Mouse (Mus musculus) midbrain, embryonic 13.5 days (tissue): Measurements from ENCODE around the gene Pard3. TPM values are rescaled to one million over a fixed set of nuclear protein-coding genes. Genes with fewer than 3 reads are reported as not detected.

Experiments used
- ATAC-seq: fragments of 200-750 bp; cut with Nextera tagmentation; 2 replicates; pipeline ENCODE4 v1.8.0; 2017; ENCODE audit warnings: mild to moderate bottlenecking, moderate TSS enrichment, moderate library complexity
- H3K27ac ChIP-seq: fragments of 300-500 bp; sonication (generic); 2 replicates; pipeline ENCODE4 v1.5.1; 2015; ENCODE audit warnings: inconsistent platforms, mild to moderate bottlenecking, moderate library complexity
- H3K27me3 ChIP-seq: fragments of 300-500 bp; sonication (generic); 2 replicates; pipeline ENCODE4 v1.6.1; 2015; ENCODE audit warnings: mild to moderate bottlenecking, inconsistent platforms
- H3K36me3 ChIP-seq: fragments of 300-500 bp; sonication (generic); 2 replicates; pipeline ENCODE4 v1.6.1; 2015; ENCODE audit warnings: mild to moderate bottlenecking, inconsistent platforms
- H3K4me1 ChIP-seq: fragments of 300-500 bp; sonication (generic); replicated peaks from 2 replicates; pipeline ENCODE4 v1.6.1; 2015; ENCODE audit warnings: inconsistent platforms
- H3K4me2 ChIP-seq: fragments of 300-500 bp; sonication (generic); replicated peaks from 2 replicates; pipeline ENCODE4 v1.6.1; 2015; ENCODE audit warnings: moderate library complexity, mild to moderate bottlenecking, inconsistent platforms
- H3K4me3 ChIP-seq: fragments of 300-500 bp; sonication (generic); replicated peaks from 2 replicates; pipeline ENCODE4 v1.5.1; 2015; ENCODE audit warnings: mild to moderate bottlenecking, inconsistent platforms
- H3K9ac ChIP-seq: fragments of 300-500 bp; sonication (generic); replicated peaks from 2 replicates; pipeline ENCODE4 v1.6.1; 2015; ENCODE audit warnings: mild to moderate bottlenecking, inconsistent platforms
- H3K9me3 ChIP-seq: fragments of 300-500 bp; sonication (generic); 2 replicates; pipeline ENCODE4 v1.6.1; 2016; ENCODE audit warnings: mild to moderate bottlenecking, inconsistent platforms
- WGBS: fragments of 180-500 bp; shearing (Covaris S2); methylation state at CpG from one replicate; pipeline ENCODE4 v1.1.7; 2015; 5-methylcytosine and 5-hydroxymethylcytosine counted together
- polyA plus RNA-seq: library from polyadenylated mRNA; unstranded; fragments of >200 nt; fragmentation: Nextera tagmentation; extraction: Ambion mirVana; gene quantifications from 2 replicates; pipeline ENCODE4 v1.2.1, GENCODE M21; 2015

The Pard3 gene
- polyA plus RNA-seq, 1 experiment from 2014 or later = 22.8 TPM

- Histone ChIP-seq H3K4me1 (peaks cover 12% of the 10 kb centered on the region; the same call in 1 of the 2 replicates), H3K4me2 (no peak overlapping the region), H3K27me3 (no peaks in the 10 kb centered on the region), H3K4me3 (no peak overlapping the region), H3K27ac (no peak overlapping the region), H3K36me3 (0 out of 2 replicates have a peak, but pooled peaks cover 5% of the 10 kb centered on the region), H3K9me3 (no peaks in the 10 kb centered on the region), H3K9ac (no peak overlapping the region)
- no peak for ATAC-seq
- WGBS = 88% methylated on average over 12 of the region's 12 CpGs
Observed at GRCm38 (mm10) chr8:127592648-127593574, 529.2 kb downstream of the Pard3 start.

GRCm38 (mm10) chr8:127600641-127601040 is 536.9 kb downstream of the Pard3 start:
- H3K4me3 ChIP-seq = no peak overlapping the region
- H3K36me3 ChIP-seq = peaks cover 4% of the 10 kb centered on the region; the same call in 1 of the 2 replicates
- H3K4me2 ChIP-seq = no peak overlapping the region
- WGBS = 97% methylated on average over 2 of the region's 2 CpGs
- no peak for ATAC-seq
- no peak overlapping the region for H3K27ac ChIP-seq
- H3K27me3 ChIP-seq = no peaks in the 10 kb centered on the region
- H3K9me3 ChIP-seq = no peaks in the 10 kb centered on the region
- H3K9ac ChIP-seq = no peak overlapping the region
- no peaks in the 10 kb centered on the region for H3K4me1 ChIP-seq

DNA sequence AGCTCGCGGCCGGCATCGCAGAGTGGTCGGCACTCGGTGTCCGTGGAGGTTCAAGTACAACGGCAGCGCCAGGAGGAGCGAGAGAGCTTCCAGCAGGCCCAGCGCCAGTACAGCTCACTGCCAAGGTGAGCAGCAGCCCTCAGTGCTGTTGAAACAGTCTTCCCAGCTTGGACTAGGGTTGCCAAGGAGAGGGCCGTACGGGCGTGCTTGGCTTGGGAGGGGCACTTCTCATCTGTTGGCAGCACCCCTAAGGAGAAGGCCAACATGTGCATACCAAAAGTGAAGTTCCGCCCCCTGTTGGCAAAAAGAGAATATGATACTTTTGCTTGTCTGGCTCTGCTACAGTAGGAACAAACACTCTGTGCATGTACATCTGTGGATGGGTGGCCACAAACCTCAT is 539.4 kb downstream of the Pard3 start:
- Histone ChIP-seq H3K27me3 (no peaks in the 10 kb centered on the region), H3K9ac (no peak overlapping the region), H3K4me3 (no peak overlapping the region), H3K4me1 (no peaks in the 10 kb centered on the region), H3K9me3 (no peaks in the 10 kb centered on the region), H3K36me3 (peaks cover 4% of the 10 kb centered on the region; the same call in 1 of the 2 replicates), H3K27ac (no peak overlapping the region), H3K4me2 (no peak overlapping the region)
- ATAC-seq = no peak
- WGBS = 97% methylated on average over 15 of the region's 15 CpGs

DNA sequence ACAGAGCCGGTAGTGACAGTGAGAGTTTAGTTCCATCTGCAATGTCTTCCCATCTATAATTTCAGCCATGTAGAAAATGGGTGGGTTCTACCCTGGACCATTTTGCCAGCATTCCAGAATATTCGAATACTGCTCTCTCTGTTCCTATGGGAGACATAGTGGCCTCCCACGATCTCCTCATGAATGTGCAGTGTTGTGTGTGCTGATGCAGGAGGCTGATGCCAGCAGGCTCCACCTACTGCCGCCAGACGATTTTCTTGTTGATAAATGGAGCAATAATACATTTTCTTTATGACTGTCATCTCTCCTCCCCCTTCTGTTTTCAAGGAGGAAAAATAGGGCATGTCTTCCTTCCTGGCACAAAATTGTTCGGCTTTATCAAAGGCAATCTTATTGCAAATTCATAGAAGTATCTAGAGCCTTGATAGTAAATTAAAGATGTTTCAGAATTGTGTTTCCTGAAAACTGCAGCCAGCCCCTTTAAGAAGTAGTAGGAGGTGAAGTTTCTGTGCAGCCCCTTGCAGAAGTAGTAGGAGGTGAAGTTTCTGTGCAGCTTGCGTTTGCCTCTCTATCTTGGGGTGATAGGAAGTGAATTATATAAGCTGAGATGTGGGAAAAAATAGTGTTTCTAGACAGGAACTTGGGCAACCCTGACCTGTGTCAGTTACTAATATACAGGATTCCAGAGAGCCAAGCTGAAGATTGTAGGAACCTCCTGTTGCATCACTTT is 545.0 kb downstream of the Pard3 start:
- no peaks in the 10 kb centered on the region for H3K9me3 ChIP-seq
- H3K36me3 ChIP-seq = 0 out of 2 replicates have a peak, but pooled peaks cover 5% of the 10 kb centered on the region
- H3K4me1 ChIP-seq = no peaks in the 10 kb centered on the region
- no peak overlapping the region for H3K4me3 ChIP-seq
- no peak overlapping the region for H3K4me2 ChIP-seq
- H3K27me3 ChIP-seq = no peaks in the 10 kb centered on the region
- ATAC-seq = no peak
- 80% methylated on average over 7 of the region's 7 CpGs for WGBS
- H3K9ac ChIP-seq = no peak overlapping the region
- no peak overlapping the region for H3K27ac ChIP-seq

- H3K36me3 ChIP-seq = 0 out of 2 replicates have a peak, but pooled peaks cover 5% of the 10 kb centered on the region
- H3K9ac ChIP-seq = no peak overlapping the region
- no peak overlapping the region for H3K27ac ChIP-seq
- no peak overlapping the region for H3K4me3 ChIP-seq
- no peaks in the 10 kb centered on the region for H3K9me3 ChIP-seq
- WGBS = 82% methylated on average over 10 of the region's 10 CpGs
- ATAC-seq = no peak
- H3K4me2 ChIP-seq = no peak overlapping the region
- H3K27me3 ChIP-seq = no peaks in the 10 kb centered on the region
- no peaks in the 10 kb centered on the region for H3K4me1 ChIP-seq
Observed at GRCm38 (mm10) chr8:127609316-127609715, 545.6 kb downstream of the Pard3 start.

GRCm38 (mm10) chr8:127614206-127614605 is 550.5 kb downstream of the Pard3 start:
- H3K9ac ChIP-seq = no peak overlapping the region
- WGBS = 86% methylated on average over 4 of the region's 4 CpGs
- peaks cover 5% of the 10 kb centered on the region; the same call in 1 of the 2 replicates for H3K36me3 ChIP-seq
- H3K4me3 ChIP-seq = no peak overlapping the region
- no peaks in the 10 kb centered on the region for H3K9me3 ChIP-seq
- no peaks in the 10 kb centered on the region for H3K4me1 ChIP-seq
- no peak for ATAC-seq
- H3K27ac ChIP-seq = no peak overlapping the region
- H3K4me2 ChIP-seq = no peak overlapping the region
- H3K27me3 ChIP-seq = no peaks in the 10 kb centered on the region

- 93% methylated on average over 2 of the region's 2 CpGs for WGBS
- no peak for ATAC-seq
- H3K4me3 ChIP-seq = no peak overlapping the region
Observed at GRCm38 (mm10) chr8:127616681-127617080, 553.0 kb downstream of the Pard3 start.

GRCm38 (mm10) chr8:127622137-127622536 is 558.4 kb downstream of the Pard3 start:
- no peak overlapping the region for H3K4me3 ChIP-seq
- H3K27me3 ChIP-seq = no peaks in the 10 kb centered on the region
- no peak for ATAC-seq
- no peak overlapping the region for H3K9ac ChIP-seq
- H3K9me3 ChIP-seq = no peaks in the 10 kb centered on the region
- H3K4me1 ChIP-seq = no peaks in the 10 kb centered on the region
- 91% methylated on average over 3 of the region's 3 CpGs for WGBS
- no peak overlapping the region for H3K4me2 ChIP-seq
- no peaks in the 10 kb centered on the region for H3K36me3 ChIP-seq
- no peak overlapping the region for H3K27ac ChIP-seq

More at GRCm38 (mm10) chr8:127616681-127617080, 553.0 kb downstream of the Pard3 start:
- H3K27ac ChIP-seq = no peak overlapping the region
- no peak overlapping the region for H3K4me2 ChIP-seq
- H3K4me1 ChIP-seq = no peaks in the 10 kb centered on the region
- H3K36me3 ChIP-seq = no peaks in the 10 kb centered on the region; the same call in 1 of the 2 replicates
- no peaks in the 10 kb centered on the region for H3K9me3 ChIP-seq
- H3K9ac ChIP-seq = no peak overlapping the region
- no peaks in the 10 kb centered on the region for H3K27me3 ChIP-seq

DNA sequence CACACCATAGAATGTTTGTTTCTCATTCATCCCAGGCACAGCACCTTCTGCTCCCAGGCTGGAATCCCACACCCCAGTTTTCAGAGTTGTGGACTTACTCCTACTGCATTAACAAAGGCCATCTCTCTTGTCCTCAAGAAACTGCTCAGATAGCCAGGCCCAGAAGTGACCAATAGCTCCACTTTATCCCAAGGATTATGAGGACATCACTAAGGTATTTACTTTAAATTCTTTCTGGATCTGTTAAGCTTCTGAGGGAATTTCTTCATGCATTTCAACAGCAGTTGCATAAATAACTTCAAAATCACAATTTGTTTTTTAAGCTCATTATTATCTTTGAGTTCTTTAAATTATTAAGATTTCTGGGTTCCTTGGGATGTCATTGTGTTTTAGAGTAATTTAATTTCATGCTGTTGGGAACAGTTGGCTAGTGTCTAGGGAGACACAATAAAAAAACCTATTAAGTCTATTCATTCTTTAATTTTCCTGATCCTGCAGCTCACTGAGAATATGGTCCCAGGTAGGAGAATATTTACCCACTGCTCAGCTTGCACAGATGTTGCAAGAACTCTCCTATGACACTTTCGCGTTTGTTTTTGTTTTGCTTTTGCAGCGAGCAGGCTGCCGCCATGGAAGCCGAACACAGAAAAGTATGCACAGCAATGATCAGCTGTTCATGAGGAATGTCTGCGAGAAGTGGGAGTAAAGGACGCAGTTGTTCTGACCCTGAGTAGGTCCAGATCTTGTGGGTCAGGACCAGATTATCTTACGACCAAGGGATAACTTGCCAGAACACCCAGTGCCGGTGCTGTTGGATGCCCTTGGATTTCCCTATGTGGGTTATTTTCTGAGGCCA is 574.8 kb downstream of the Pard3 start:
- Histone ChIP-seq H3K27ac (no peak overlapping the region), H3K36me3 (no peaks in the 10 kb centered on the region), H3K27me3 (no peaks in the 10 kb centered on the region), H3K4me2 (no peak overlapping the region), H3K4me3 (no peak overlapping the region), H3K9ac (no peak overlapping the region), H3K9me3 (no peaks in the 10 kb centered on the region), H3K4me1 (no peaks in the 10 kb centered on the region)
- WGBS = 91% methylated on average over 9 of the region's 9 CpGs
- no peak for ATAC-seq

- no peak for ATAC-seq
- no peak overlapping the region for H3K4me2 ChIP-seq
- no peaks in the 10 kb centered on the region for H3K36me3 ChIP-seq
- no peaks in the 10 kb centered on the region for H3K27me3 ChIP-seq
- no peak overlapping the region for H3K27ac ChIP-seq
- no peaks in the 10 kb centered on the region for H3K4me1 ChIP-seq
- H3K9ac ChIP-seq = no peak overlapping the region
- no peak overlapping the region for H3K4me3 ChIP-seq
- H3K9me3 ChIP-seq = no peaks in the 10 kb centered on the region
- whole genome bisulfite sequencing = 96% methylated on average over 4 of the region's 4 CpGs
Observed at GRCm38 (mm10) chr8:127639088-127639453, 575.4 kb downstream of the Pard3 start.

DNA sequence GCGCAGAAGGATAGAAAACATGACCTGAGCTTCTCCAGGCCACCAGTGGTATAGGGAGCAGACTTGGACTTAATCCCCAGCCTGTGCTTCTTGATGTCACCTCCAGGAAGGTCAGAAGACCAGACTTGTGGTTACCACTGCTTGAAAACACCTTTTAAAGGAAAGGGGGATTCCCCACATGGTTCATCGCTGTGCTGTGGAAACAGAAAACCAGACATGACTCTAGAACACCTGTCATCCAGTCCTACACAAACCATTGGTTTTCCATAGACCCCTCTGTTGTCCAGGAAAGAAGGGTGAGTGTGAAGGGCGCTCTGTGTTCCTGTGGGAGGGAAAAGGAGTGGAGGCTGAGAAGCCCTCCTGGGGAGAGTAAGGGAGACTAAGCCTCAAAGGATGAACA is 591.9 kb downstream of the Pard3 start:
- ATAC-seq = no peak

More for the DNA sequence above, 591.9 kb downstream of the Pard3 start:
- Histone ChIP-seq H3K27ac (no peak overlapping the region), H3K36me3 (no peaks in the 10 kb centered on the region), H3K9me3 (no peaks in the 10 kb centered on the region), H3K9ac (no peak overlapping the region), H3K4me3 (no peak overlapping the region), H3K27me3 (no peaks in the 10 kb centered on the region), H3K4me2 (no peak overlapping the region), H3K4me1 (no peaks in the 10 kb centered on the region)
- WGBS = 91% methylated on average over 3 of the region's 3 CpGs
